Mouse (Mus musculus) forebrain, embryonic 14.5 days (tissue): ENCODE measurements around the gene Gnb3. TPM values are rescaled to one million over a fixed set of nuclear protein-coding genes. Genes with fewer than 3 reads are reported as not detected.

ENCODE experiments used
- ATAC-seq: fragments of 200-750 bp; cut with Nextera tagmentation; 2 replicates; pipeline ENCODE4 v1.8.0; 2017; ENCODE audit warnings: mild to moderate bottlenecking, moderate library complexity
- DNase-seq: peaks from one replicate; pipeline ENCODE4 v3.0.0-alpha.2; 2015; ENCODE audit warnings: low spot score
- H3K27ac ChIP-seq: fragments of 300-500 bp; sonication (generic); 2 replicates; pipeline ENCODE4 v1.5.1; 2014; ENCODE audit warnings: low read depth, mild to moderate bottlenecking, control low read depth, low read length, moderate library complexity
- H3K27me3 ChIP-seq: fragments of 300-500 bp; sonication (generic); replicated peaks from 2 replicates; pipeline ENCODE4 v1.6.1; 2014; ENCODE audit warnings: low read length, control low read depth, mixed read lengths; ENCODE audit not compliant: control insufficient read depth, insufficient read depth
- H3K36me3 ChIP-seq: fragments of 300-500 bp; sonication (generic); 2 replicates; pipeline ENCODE4 v1.6.1; 2014; ENCODE audit warnings: low read length, control low read depth; ENCODE audit not compliant: control insufficient read depth, insufficient read depth
- H3K4me1 ChIP-seq: fragments of 300-500 bp; sonication (generic); 2 replicates; pipeline ENCODE4 v1.6.1; 2014; ENCODE audit warnings: antibody characterized with exemption, low read length, control low read depth; ENCODE audit not compliant: control insufficient read depth, insufficient read depth
- H3K4me2 ChIP-seq: fragments of 300-500 bp; sonication (generic); 2 replicates; pipeline ENCODE4 v1.6.1; 2014; ENCODE audit warnings: mild to moderate bottlenecking, control low read depth, low read length
- H3K4me3 ChIP-seq: fragments of 300-500 bp; sonication (generic); 2 replicates; pipeline ENCODE4 v1.5.1; 2014; ENCODE audit warnings: low read depth, low read length, control low read depth
- H3K9ac ChIP-seq: fragments of 300-500 bp; sonication (generic); 2 replicates; pipeline ENCODE4 v1.6.1; 2014; ENCODE audit warnings: mild to moderate bottlenecking, low read length, control low read depth, moderate library complexity
- H3K9me3 ChIP-seq: fragments of 300-500 bp; sonication (generic); replicated peaks from 2 replicates; pipeline ENCODE4 v1.6.1; 2016; ENCODE audit warnings: low read length, control low read depth, mixed read lengths; ENCODE audit not compliant: control insufficient read depth
- WGBS: fragments of 180-500 bp; shearing (Covaris S2); extraction: QIAGEN DNeasy Blood & Tissue Kit; methylation state at CpG from one replicate; pipeline ENCODE4 v1.1.7; 2014; 5-methylcytosine and 5-hydroxymethylcytosine counted together
- polyA plus RNA-seq: library from polyadenylated mRNA; unstranded; fragments of >200 nt; fragmentation: Nextera tagmentation; extraction: Ambion mirVana; gene quantifications from 2 replicates; pipeline ENCODE4 v1.2.1, GENCODE M21; 2014

The Gnb3 gene
- polyA plus RNA-seq, 1 experiment from 2014 or later, result 0.89 TPM

GRCm38 (mm10) chr6:124828868-124829798 lies 10.9 kb downstream of the Gnb3 start, which contains the start of the genes Usp5 and Cdca3:
Usp5 (minus strand) TSS chr6:124829484.
Cdca3 (plus strand) TSS chr6:124829547.
- peaks cover 44% of the 10 kb centered on the region for H3K36me3 ChIP-seq
- H3K9me3 ChIP-seq, result no peaks in the 10 kb centered on the region
- H3K27me3 ChIP-seq, result no peaks in the 10 kb centered on the region
- peaks cover 11% of the 10 kb centered on the region for H3K4me1 ChIP-seq
- peak within 1 kb of the TSS; percentile 71 for H3K9ac ChIP-seq
- ATAC-seq, result peak; percentile 94
- peak within 1 kb of the TSS; percentile 95 for H3K4me2 ChIP-seq
- H3K27ac ChIP-seq, result peak within 1 kb of the TSS; percentile 73
- peak within 1 kb of the TSS; percentile 56 for H3K4me3 ChIP-seq
- DNase-seq, result peak; percentile 100
- WGBS, result under 1% methylated on average over 55 of the region's 55 CpGs

DNA sequence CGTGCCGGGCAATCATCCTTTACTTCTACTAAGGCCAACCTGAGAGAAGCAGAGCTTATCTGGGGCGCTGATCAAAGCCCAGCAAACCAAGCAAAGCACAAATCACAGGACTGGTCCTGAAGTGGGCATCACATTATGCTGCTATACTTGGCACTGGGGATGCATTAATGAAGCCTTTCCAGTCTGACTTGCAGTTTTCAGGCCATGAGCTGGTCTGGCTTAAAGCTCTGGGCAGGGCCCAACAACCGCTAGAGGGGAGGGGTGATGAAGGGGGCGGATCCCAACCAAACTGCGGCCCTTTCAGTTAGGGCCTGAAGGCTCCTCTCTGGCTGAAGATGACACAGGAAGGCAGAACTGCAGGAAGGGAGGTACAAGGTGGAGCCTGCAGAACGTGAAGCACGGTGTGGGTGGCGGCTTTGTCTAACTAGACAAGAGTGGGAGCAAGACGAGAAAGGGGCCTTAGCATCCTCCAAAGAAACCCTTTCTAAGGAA lies 11.9 kb downstream of the Gnb3 start:
- Histone ChIP-seq H3K4me1 (peaks cover 11% of the 10 kb centered on the region), H3K27ac (peak overlapping the region; percentile 49; the same call in 1 of the 2 replicates), H3K9ac (peak overlapping the region; percentile 65), H3K9me3 (no peaks in the 10 kb centered on the region), H3K27me3 (no peaks in the 10 kb centered on the region), H3K4me3 (peak overlapping the region; percentile 56), H3K36me3 (peaks cover 54% of the 10 kb centered on the region), H3K4me2 (peak overlapping the region; percentile 95)
- WGBS, result 25% methylated on average over 10 of the region's 10 CpGs
- DNase-seq (peak; percentile 50), ATAC-seq (no peak)

GRCm38 (mm10) chr6:124822049-124822448 lies 18.0 kb downstream of the Gnb3 start:
- ATAC-seq, result no peak
- Histone ChIP-seq H3K9me3 (no peaks in the 10 kb centered on the region), H3K27me3 (no peaks in the 10 kb centered on the region), H3K36me3 (peaks cover 98% of the 10 kb centered on the region), H3K27ac (no peak overlapping the region), H3K4me1 (no peaks in the 10 kb centered on the region), H3K4me2 (no peak overlapping the region), H3K4me3 (no peak overlapping the region), H3K9ac (no peak overlapping the region)
- 96% methylated on average over 4 of the region's 4 CpGs for WGBS
- DNase-seq, result no peak

- ATAC-seq (no peak), DNase-seq (no peak)
- WGBS, result 94% methylated on average over 5 of the region's 5 CpGs
- Histone ChIP-seq H3K4me1 (no peaks in the 10 kb centered on the region), H3K4me2 (no peak overlapping the region), H3K27ac (no peak overlapping the region), H3K9me3 (no peaks in the 10 kb centered on the region), H3K27me3 (no peaks in the 10 kb centered on the region), H3K36me3 (peaks cover 100% of the 10 kb centered on the region), H3K4me3 (no peak overlapping the region), H3K9ac (no peak overlapping the region)
Measured at GRCm38 (mm10) chr6:124820891-124821290, 19.2 kb downstream of the Gnb3 start.

DNA sequence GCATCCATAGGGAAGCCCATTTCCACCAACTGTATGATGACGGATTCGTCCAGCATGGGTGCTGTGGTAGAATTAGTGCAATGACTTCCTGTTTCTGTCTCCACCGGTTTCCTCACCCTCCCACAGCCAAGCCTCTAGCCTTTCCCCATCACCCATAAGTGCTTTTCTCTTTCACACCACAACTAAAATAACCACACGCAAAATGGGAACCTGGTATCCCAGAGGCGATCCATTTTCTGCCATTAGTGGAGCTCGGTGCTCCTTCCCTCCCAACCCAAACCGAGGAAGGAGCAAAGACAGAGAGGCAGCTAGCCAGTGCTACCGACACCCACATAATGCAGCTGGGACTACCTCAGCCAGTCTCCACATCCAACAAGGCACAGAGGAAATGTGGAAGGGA lies 22.1 kb downstream of the Gnb3 start:
- Histone ChIP-seq H3K36me3 (peaks cover 80% of the 10 kb centered on the region), H3K4me3 (no peak overlapping the region), H3K27me3 (no peaks in the 10 kb centered on the region), H3K4me2 (no peak overlapping the region), H3K9me3 (no peaks in the 10 kb centered on the region), H3K9ac (no peak overlapping the region), H3K27ac (no peak overlapping the region), H3K4me1 (peaks cover 6% of the 10 kb centered on the region)
- no peak for DNase-seq
- WGBS, result 93% methylated on average over 8 of the region's 8 CpGs
- no peak for ATAC-seq

- Histone ChIP-seq H3K4me1 (peaks cover 10% of the 10 kb centered on the region), H3K27ac (no peak overlapping the region), H3K4me2 (no peak overlapping the region), H3K9ac (no peak overlapping the region), H3K9me3 (no peaks in the 10 kb centered on the region), H3K4me3 (no peak overlapping the region), H3K27me3 (no peaks in the 10 kb centered on the region), H3K36me3 (peaks cover 76% of the 10 kb centered on the region)
- DNase-seq, result no peak
- WGBS, result 97% methylated on average over 8 of the region's 8 CpGs
- ATAC-seq, result no peak
Measured at GRCm38 (mm10) chr6:124817563-124817962, 22.5 kb downstream of the Gnb3 start.

DNA sequence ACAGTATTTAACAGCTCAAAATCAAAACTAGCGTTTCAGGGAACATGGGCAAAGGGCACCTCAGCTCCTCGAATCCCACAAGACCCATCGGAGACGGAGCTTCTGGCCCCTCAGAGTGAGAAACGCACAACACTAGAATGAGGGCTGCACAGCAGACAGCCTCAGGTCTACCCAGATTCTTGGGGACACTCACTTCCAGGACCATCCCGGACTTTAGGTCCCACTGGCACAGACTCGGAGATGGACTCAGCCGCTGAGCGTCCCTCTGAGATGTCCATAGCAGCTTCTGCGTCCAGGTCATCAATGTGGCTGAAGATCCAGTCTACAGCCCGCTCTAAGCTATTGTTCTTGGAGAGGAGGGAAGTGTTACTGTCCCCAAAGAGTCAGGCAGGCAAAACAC lies 22.9 kb downstream of the Gnb3 start:
- Histone ChIP-seq H3K4me1 (peaks cover 12% of the 10 kb centered on the region), H3K9me3 (no peaks in the 10 kb centered on the region), H3K27me3 (no peaks in the 10 kb centered on the region), H3K4me2 (no peak overlapping the region), H3K9ac (no peak overlapping the region), H3K4me3 (no peak overlapping the region), H3K36me3 (peaks cover 76% of the 10 kb centered on the region), H3K27ac (no peak overlapping the region)
- 96% methylated on average over 11 of the region's 11 CpGs for WGBS
- no peak for DNase-seq
- no peak for ATAC-seq

DNA sequence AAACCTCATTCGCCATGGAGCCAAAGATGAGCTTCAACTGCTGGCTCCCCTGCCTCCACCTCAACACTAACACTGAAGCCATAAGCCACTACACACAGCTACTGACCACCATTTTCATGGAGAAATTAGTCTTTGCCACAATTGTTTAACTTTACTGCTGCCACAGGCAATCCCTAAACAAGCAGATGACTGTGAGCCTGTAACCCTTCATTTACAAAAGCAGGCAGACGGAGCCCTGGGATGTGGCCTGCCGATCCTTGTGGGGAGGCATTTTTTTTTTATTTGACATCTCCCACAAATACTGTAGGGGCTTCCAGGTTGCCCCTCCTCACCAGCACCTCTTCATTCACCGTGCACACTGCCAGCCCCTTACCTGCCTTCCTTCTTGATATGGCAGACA lies 23.5 kb downstream of the Gnb3 start:
- H3K9ac ChIP-seq, result no peak overlapping the region
- peaks cover 12% of the 10 kb centered on the region for H3K4me1 ChIP-seq
- H3K4me2 ChIP-seq, result no peak overlapping the region
- H3K27ac ChIP-seq, result no peak overlapping the region
- 93% methylated on average over 4 of the region's 4 CpGs for WGBS
- H3K9me3 ChIP-seq, result no peaks in the 10 kb centered on the region
- DNase-seq, result no peak
- no peaks in the 10 kb centered on the region for H3K27me3 ChIP-seq
- H3K36me3 ChIP-seq, result peaks cover 76% of the 10 kb centered on the region
- ATAC-seq, result no peak
- H3K4me3 ChIP-seq, result no peak overlapping the region
